Mouse (Mus musculus) CH12.LX (cell line): ENCODE results near the gene Pon1. TPM values are rescaled to one million over a fixed set of nuclear protein-coding genes. Genes with fewer than 3 reads are reported as not detected.

Source experiments
- DNase-seq: peaks from one replicate; pipeline ENCODE4 v3.0.0-alpha.2; 2013; ENCODE audit errors: extremely low read depth
- H3K27ac ChIP-seq: 2 replicates; pipeline ENCODE4 v1.5.1; 2012; ENCODE audit warnings: low read depth, mild to moderate bottlenecking, control low read depth, moderate library complexity; ENCODE audit not compliant: insufficient read depth
- H3K27me3 ChIP-seq: replicated peaks from 2 replicates; pipeline ENCODE3; 2012; ENCODE audit warnings: inconsistent platforms
- H3K36me3 ChIP-seq, 2 experiments: replicated peaks in 1 of 2; 2 replicates each; pipeline versions ENCODE3 to v1.6.1; 2012; ENCODE audit warnings: inconsistent platforms in 1 of 2, low read length in 1 of 2, mild to moderate bottlenecking in 1 of 2, mixed read lengths in 1 of 2, moderate library complexity in 1 of 2; ENCODE audit not compliant: control insufficient read depth in 1 of 2, insufficient read depth in 1 of 2
- H3K4me1 ChIP-seq, 2 experiments: 2 replicates each; pipeline ENCODE4 v1.6.1; 2012; ENCODE audit warnings: inconsistent platforms in 1 of 2, moderate library complexity in 1 of 2; ENCODE audit not compliant: insufficient read depth in 2 of 2, control insufficient read depth in 1 of 2
- H3K4me2 ChIP-seq: 2 replicates; pipeline ENCODE4 v1.6.1; 2012; ENCODE audit warnings: low read depth, mild to moderate bottlenecking, control low read depth; ENCODE audit not compliant: poor library complexity, insufficient read depth, severe bottlenecking
- H3K4me3 ChIP-seq, 3 experiments: fragments of 150-350 bp in 1 of 3; sonication (generic) in 1 of 3; replicated peaks in 1 of 3; 2 replicates each; pipeline versions ENCODE3 to v1.5.1; 2011 to 2012; ENCODE audit warnings: low read depth in 2 of 3, low read length in 2 of 3, mild to moderate bottlenecking in 2 of 3, moderate library complexity in 2 of 3, control low read depth in 1 of 3, improper control_type of control experiment in 1 of 3, inconsistent platforms in 1 of 3, mixed read lengths in 1 of 3; ENCODE audit not compliant: poor library complexity in 1 of 3
- H3K79me2 ChIP-seq: replicated peaks from 2 replicates; pipeline ENCODE4 v1.6.1; 2012; ENCODE audit warnings: mild to moderate bottlenecking, moderate library complexity; ENCODE audit not compliant: control insufficient read depth, poor library complexity, insufficient read depth, severe bottlenecking; ENCODE audit errors: extremely low read depth
- H3K9ac ChIP-seq: 2 replicates; pipeline ENCODE4 v1.6.1; 2012; ENCODE audit warnings: low read depth, mild to moderate bottlenecking, control low read depth, moderate library complexity; ENCODE audit not compliant: insufficient read depth
- H3K9me3 ChIP-seq: replicated peaks from 2 replicates; pipeline ENCODE3; 2012; ENCODE audit warnings: low read length, inconsistent platforms, mixed read lengths
- BHLHE40 ChIP-seq: IDR thresholded peaks from 2 replicates; pipeline ENCODE4 v1.6.1; 2011; ENCODE audit warnings: mild to moderate bottlenecking, low read depth, low read length, improper control_type of control experiment
- CHD1 ChIP-seq: IDR thresholded peaks from 2 replicates; pipeline ENCODE4 v1.6.1; 2012; ENCODE audit warnings: low read depth, low read length, improper control_type of control experiment, inconsistent platforms
- CHD2 ChIP-seq: IDR thresholded peaks from 2 replicates; pipeline ENCODE4 v1.6.1; 2011; ENCODE audit warnings: low read length, improper control_type of control experiment
- CTCF ChIP-seq, 2 experiments: IDR thresholded peaks in 1 of 2; conservative IDR thresholded peaks in 1 of 2; 2 replicates each; pipeline ENCODE4 v1.5.1; 2011 to 2012; ENCODE audit warnings: low read depth in 2 of 2, low read length in 2 of 2, improper control_type of control experiment in 1 of 2, inconsistent platforms in 1 of 2, mild to moderate bottlenecking in 1 of 2, moderate library complexity in 1 of 2
- E2F4 ChIP-seq: IDR thresholded peaks from 2 replicates; pipeline ENCODE4 v1.6.1; 2011; ENCODE audit warnings: low read depth, low read length, improper control_type of control experiment; ENCODE audit not compliant: insufficient replicate concordance
- ETS1 ChIP-seq: conservative IDR thresholded peaks from 2 replicates; pipeline ENCODE4 v1.6.1; 2012; ENCODE audit warnings: low read depth, mild to moderate bottlenecking, inconsistent platforms, low read length, improper control_type of control experiment, moderate library complexity
- GABPA ChIP-seq: IDR thresholded peaks from 2 replicates; pipeline ENCODE4 v1.6.1; 2012; ENCODE audit warnings: low read depth, low read length, improper control_type of control experiment, inconsistent platforms; ENCODE audit not compliant: insufficient replicate concordance
- HCFC1 ChIP-seq: IDR thresholded peaks from 2 replicates; pipeline ENCODE4 v1.6.1; 2012; ENCODE audit warnings: low read depth, mild to moderate bottlenecking, inconsistent platforms, low read length, improper control_type of control experiment
- IRF4 ChIP-seq: IDR thresholded peaks from 2 replicates; pipeline ENCODE4 v1.6.1; 2014; ENCODE audit warnings: low read depth, mild to moderate bottlenecking, inconsistent platforms, low read length, improper control_type of control experiment
- JUN ChIP-seq: IDR thresholded peaks from 2 replicates; pipeline ENCODE4 v1.6.1; 2011; ENCODE audit warnings: low read depth, mild to moderate bottlenecking, low read length, improper control_type of control experiment, moderate library complexity; ENCODE audit not compliant: insufficient read depth
- KAT2A ChIP-seq: IDR thresholded peaks from 2 replicates; pipeline ENCODE4 v1.6.1; 2012; ENCODE audit warnings: low read length, improper control_type of control experiment, inconsistent platforms; ENCODE audit not compliant: insufficient replicate concordance
- MAFK ChIP-seq: IDR thresholded peaks from 2 replicates; pipeline ENCODE4 v1.6.1; 2011; ENCODE audit warnings: low read length, improper control_type of control experiment; ENCODE audit not compliant: insufficient replicate concordance
- MAZ ChIP-seq: IDR thresholded peaks from 2 replicates; pipeline ENCODE4 v1.6.1; 2012; ENCODE audit warnings: low read depth, mild to moderate bottlenecking, inconsistent platforms, low read length, improper control_type of control experiment, moderate library complexity
- MEF2A ChIP-seq: IDR thresholded peaks from 2 replicates; pipeline ENCODE4 v1.6.1; 2014; ENCODE audit warnings: low read depth, mild to moderate bottlenecking, inconsistent platforms, low read length, improper control_type of control experiment, borderline replicate concordance
- MXI1 ChIP-seq: IDR thresholded peaks from 2 replicates; pipeline ENCODE4 v1.6.1; 2011; ENCODE audit warnings: mild to moderate bottlenecking, low read depth, low read length, improper control_type of control experiment
- MYC ChIP-seq: IDR thresholded peaks from 2 replicates; pipeline ENCODE4 v1.6.1; 2011; ENCODE audit warnings: low read depth, mild to moderate bottlenecking, improper control_type of control experiment, low read length
- PAX5 ChIP-seq: IDR thresholded peaks from 2 replicates; pipeline ENCODE4 v1.6.1; 2012; ENCODE audit warnings: low read length, inconsistent platforms, mixed read lengths
- POLR2A ChIP-seq: IDR thresholded peaks from 2 replicates; pipeline ENCODE4 v1.6.1; 2011; ENCODE audit warnings: low read depth, mild to moderate bottlenecking, improper control_type of control experiment, low read length
- POLR2AphosphoS2 ChIP-seq: IDR thresholded peaks from 2 replicates; pipeline ENCODE4 v1.6.1; 2011; ENCODE audit warnings: low read depth, low read length, improper control_type of control experiment
- RAD21 ChIP-seq: IDR thresholded peaks from 2 replicates; pipeline ENCODE4 v1.6.1; 2011; ENCODE audit warnings: low read depth, mild to moderate bottlenecking, low read length, improper control_type of control experiment, moderate library complexity
- SIN3A ChIP-seq: IDR thresholded peaks from 2 replicates; pipeline ENCODE4 v1.6.1; 2012; ENCODE audit warnings: low read length, improper control_type of control experiment, inconsistent platforms
- SMC3 ChIP-seq: IDR thresholded peaks from 2 replicates; pipeline ENCODE4 v1.6.1; 2011; ENCODE audit warnings: low read depth, low read length, improper control_type of control experiment
- TBP ChIP-seq: conservative IDR thresholded peaks from 2 replicates; pipeline ENCODE4 v1.6.1; 2011; ENCODE audit warnings: low read depth, low read length, improper control_type of control experiment
- UBTF ChIP-seq: IDR thresholded peaks from 2 replicates; pipeline ENCODE4 v1.6.1; 2012; ENCODE audit warnings: low read depth, mild to moderate bottlenecking, inconsistent platforms, low read length, improper control_type of control experiment, moderate library complexity
- ZC3H11A ChIP-seq: IDR thresholded peaks from 2 replicates; pipeline ENCODE4 v1.6.1; 2012; ENCODE audit warnings: low read depth, mild to moderate bottlenecking, inconsistent platforms, low read length, improper control_type of control experiment
- ZMIZ1 ChIP-seq: IDR thresholded peaks from 2 replicates; pipeline ENCODE4 v1.6.1; 2012; ENCODE audit warnings: low read depth, mild to moderate bottlenecking, inconsistent platforms, low read length, improper control_type of control experiment
- ZNF384 ChIP-seq: IDR thresholded peaks from 2 replicates; pipeline ENCODE4 v1.6.1; 2012; ENCODE audit warnings: low read depth, low read length, improper control_type of control experiment, inconsistent platforms
- dilution Hi-C: fragments of 300-500 bp; cut with MboI; formaldehyde crosslinking; loops from 2 replicates; pipeline ENCODE4 v1.14.3; 2020; ENCODE audit warnings: low sequenced_read_pairs; ENCODE audit not compliant: extremely low pct_unique_long_range_greater_than_20kb, extremely low pct_ligation_motif_present
- in situ Hi-C: fragments of 300-500 bp; cut with MboI; formaldehyde crosslinking; loops from 3 replicates; pipeline ENCODE4 v1.14.3; 2019; ENCODE audit warnings: low sequenced_read_pairs, low pct_ligation_motif_present, low pct_unique_long_range_greater_than_20kb, mixed read lengths
- polyA plus RNA-seq: library from polyadenylated mRNA; unstranded; fragments of >175 nt; gene quantifications from 2 replicates; pipeline ENCODE4 v1.2.1, GENCODE M21; 2012; ENCODE audit warnings: low read depth; ENCODE audit not compliant: insufficient read length
- total RNA-seq, 2 experiments: library from RNA; depleted of rRNA; stranded (reverse); fragments of 300-350 nt in 1 of 2; fragments of >200 nt in 1 of 2; gene quantifications; 2 replicates each; pipeline ENCODE4 v1.2.3; 2012 to 2014

The Pon1 gene
- total and polyA plus RNA-seq, 3 experiments, result not detected

DNA sequence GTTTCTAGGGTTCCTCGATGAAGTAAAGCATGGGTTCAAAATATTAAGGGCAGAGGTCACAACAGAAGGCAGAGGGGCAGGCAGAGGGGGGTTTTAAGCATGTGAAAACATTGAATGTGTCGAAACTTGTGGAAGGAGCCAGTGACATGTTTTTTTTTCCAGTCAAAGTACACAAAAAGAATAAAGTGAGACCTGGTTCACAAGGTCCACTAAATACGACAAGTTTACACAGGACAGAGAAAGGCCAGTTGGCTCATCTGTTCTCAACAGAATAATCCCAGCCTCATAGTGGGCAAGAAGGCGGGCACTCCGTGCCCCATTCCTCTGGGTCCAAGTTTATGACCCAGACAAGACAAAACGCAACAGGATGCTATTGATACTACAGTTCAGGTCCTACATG lies 4.8 kb downstream of the Pon1 start:
- Histone ChIP-seq H3K4me3 (no peak overlapping the region), H3K36me3 (no peaks in the 10 kb centered on the region), H3K4me2 (no peak overlapping the region), H3K4me1 (no peaks in the 10 kb centered on the region), H3K9ac (no peak overlapping the region), H3K79me2 (no peaks in the 10 kb centered on the region), H3K27me3 (no peaks in the 10 kb centered on the region), H3K27ac (no peak overlapping the region)
- in situ Hi-C loops, result no loop called here
- TF ChIP-seq ZMIZ1 (no peak), KAT2A (no peak), ETS1 (no peak), TBP (no peak), MAFK (no peak), ZNF384 (no peak), SIN3A (no peak), GABPA (no peak), CHD1 (no peak), POLR2AphosphoS2 (no peak), MXI1 (no peak), UBTF (no peak), E2F4 (no peak), RAD21 (no peak), PAX5 (no peak), MEF2A (no peak), BHLHE40 (no peak), CTCF (conservative IDR thresholded peaks at IDR 0.05 in 1 of 2, IDR thresholded peaks at IDR 0.05 in 1 of 2; ENCODE audit: low read depth in 2 of 2, low read length in 2 of 2) (no peak), POLR2A (no peak), CHD2 (no peak)
- TF ChIP-seq, all 38 proteins: peak for 0
- H3K9me3 ChIP-seq, result no peaks in the 10 kb centered on the region
- no peak for DNase-seq
- dilution Hi-C loops, result no loop called here

DNA sequence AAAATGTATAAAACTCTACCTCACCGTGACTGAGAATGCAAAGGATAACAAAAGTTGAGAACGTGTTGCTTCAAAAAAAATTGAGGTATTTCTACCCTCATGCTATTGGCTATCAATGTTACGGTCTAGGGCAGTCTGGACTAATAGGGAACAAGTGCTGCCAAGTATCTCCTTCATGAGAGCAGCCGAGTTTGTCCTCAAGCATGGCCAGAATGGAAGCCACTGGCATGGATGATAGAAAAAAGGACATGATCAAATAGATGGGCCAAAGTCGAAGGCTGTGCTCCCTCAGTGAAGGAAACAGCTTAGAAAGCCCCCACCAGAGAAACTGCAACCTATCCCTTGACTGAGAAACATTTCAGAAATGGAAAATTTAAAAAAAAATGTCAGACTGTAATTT lies 5.7 kb downstream of the Pon1 start:
- DNase-seq, result no peak
- Histone ChIP-seq H3K9ac (no peak overlapping the region), H3K79me2 (no peaks in the 10 kb centered on the region), H3K4me3 (no peak overlapping the region), H3K36me3 (no peaks in the 10 kb centered on the region), H3K4me1 (no peaks in the 10 kb centered on the region), H3K4me2 (no peak overlapping the region), H3K27ac (no peak overlapping the region), H3K27me3 (no peaks in the 10 kb centered on the region), H3K9me3 (no peaks in the 10 kb centered on the region)
- no peak for TF ChIP-seq MYC
- no peak for TF ChIP-seq HCFC1
- no peak for TF ChIP-seq SMC3
- no peak for TF ChIP-seq E2F4
- no peak for TF ChIP-seq UBTF
- TF ChIP-seq ETS1, result no peak
- TF ChIP-seq CHD1, result no peak
- no peak for TF ChIP-seq IRF4
- TF ChIP-seq ZC3H11A, result no peak
- TF ChIP-seq KAT2A, result no peak
- no peak for TF ChIP-seq ZMIZ1
- no peak for TF ChIP-seq BHLHE40
- no peak for TF ChIP-seq MEF2A
- no peak for TF ChIP-seq ZNF384
- TF ChIP-seq SIN3A, result no peak
- no peak for TF ChIP-seq JUN
- TF ChIP-seq MAZ, result no peak
- dilution Hi-C loops (no loop called here), in situ Hi-C loops (no loop called here)
